Mouse (Mus musculus) embryonic stem cell, embryonic (primary cell): ENCODE data around the gene Wbp1.

Source experiments
- CTCF ChIA-PET, 4 experiments: fragments of 300-600 bp in 2 of 4; fragments of 350-600 bp in 2 of 4; sonication (Branson Sonifier 250); formaldehyde crosslinking; loops; one replicate each; lab custom pipeline; 2022; ENCODE audit warnings: inconsistent platforms in 2 of 4; lab: Charles Lee
- POLR2A ChIA-PET, 4 experiments: fragments of 300-600 bp in 2 of 4; fragments of 350-600 bp in 2 of 4; sonication (Branson Sonifier 250); formaldehyde crosslinking; loops; one replicate each; lab custom pipeline; 2022; ENCODE audit warnings: antibody characterized with exemption in 4 of 4, inconsistent platforms in 1 of 4; lab: Charles Lee

Gene Wbp1

GRCm38 (mm10) chr6:83120930-83121862 lies at the start of gene Wbp1:
Wbp1 (minus strand) TSS chr6:83121559.
- ChIA-PET POLR2A (interaction anchor here (0.5 to 8.8 kb wide), 87 partner anchors 9 to 626 kb away, joined by 3 to 75 read pairs (median 5); partner anchors contain the start of genes Rtkn (in 4 of the 4), 1700003E16Rik (in 3 of the 4), Ccdc142 (in 3 of the 4) and Gm42688 (in 3 of the 4)), CTCF (interaction anchor here (0.6 to 2.1 kb wide), 26 partner anchors 11 to 894 kb away, joined by 3 to 15 read pairs (median 5); partner anchors contain the start of genes Ccdc142 (in 3 of the 4), Gm42688 (in 3 of the 4), 1700003E16Rik (in 1 of the 4) and Dctn1 (in 1 of the 4))

DNA sequence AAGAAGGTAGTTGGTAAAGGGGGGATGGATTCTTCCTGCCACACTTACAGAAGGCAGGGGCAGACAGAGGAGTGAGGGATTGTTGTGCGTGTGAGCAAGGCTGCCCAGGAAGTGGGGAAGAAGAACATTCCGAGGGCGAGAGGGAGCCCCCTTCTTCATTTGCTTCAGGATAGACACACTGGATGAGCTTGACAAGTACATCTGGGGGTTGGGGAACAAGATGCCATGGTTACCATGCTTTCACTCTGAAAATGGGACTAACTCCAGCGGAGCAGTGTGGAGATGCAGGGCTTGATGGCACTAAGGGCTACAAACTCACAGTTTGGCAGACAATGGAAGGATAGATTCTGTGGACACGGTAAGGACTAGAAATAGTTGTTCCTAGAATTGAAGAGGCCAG lies 49.7 kb upstream of the Wbp1 start:
- ChIA-PET POLR2A (interaction anchor here in 2 of 4 experiments (1.0 to 1.6 kb wide), 7 partner anchors 10 to 155 kb away, joined by 3 to 7 read pairs (median 4); partner anchors contain the start of genes Ccdc142 (in 1 of the 2), Gm42688 (in 1 of the 2), Mob1a (in 1 of the 2) and Mthfd2 (in 1 of the 2)), CTCF (interaction anchor here in 2 of 4 experiments (1.0 to 1.6 kb wide), 4 partner anchors 9 to 175 kb away, joined by 3 to 6 read pairs (median 3); no protein-coding TSS in a partner anchor)

DNA sequence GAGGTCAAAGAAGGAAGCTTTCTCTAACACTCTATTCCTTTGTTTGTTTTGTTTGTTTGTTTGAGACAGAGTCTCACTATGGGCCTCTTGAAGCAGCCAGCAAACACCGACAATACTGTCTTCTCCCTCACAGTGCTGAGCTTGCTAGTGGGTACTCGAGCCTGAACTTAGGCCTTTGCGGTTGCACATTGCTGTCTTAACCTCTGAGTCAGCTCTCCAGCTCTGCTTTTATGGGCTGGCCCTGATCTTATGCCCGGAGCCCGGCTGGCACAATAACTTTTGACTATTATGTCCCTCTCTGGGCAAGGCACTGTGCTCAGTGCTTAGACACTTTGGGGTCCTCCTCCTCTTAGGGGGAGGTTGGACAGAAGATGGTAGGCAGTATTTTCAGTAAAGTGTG lies 48.5 kb upstream of the Wbp1 start:
- CTCF ChIA-PET, result interaction anchor here in 3 of 4 experiments (0.6 to 8.9 kb wide), 6 partner anchors 13 to 155 kb away, joined by 3 to 76 read pairs (median 4); partner anchors contain the start of genes 1700003E16Rik (in 1 of the 3) and Wdr54 (in 1 of the 3)
- POLR2A ChIA-PET, result interaction anchor here in 2 of 4 experiments (0.9 to 1.5 kb wide), 6 partner anchors 8 to 156 kb away, joined by 3 to 5 read pairs (median 4); partner anchors contain the start of genes 1700003E16Rik (in 1 of the 2), Mob1a (in 1 of the 2), Mthfd2 (in 1 of the 2) and Wdr54 (in 1 of the 2)

- POLR2A ChIA-PET, result interaction anchor here in 3 of 4 experiments (0.6 to 2.9 kb wide), 17 partner anchors 11 to 170 kb away, joined by 3 to 12 read pairs (median 3); partner anchors contain the start of genes Ccdc142 (in 1 of the 3), Gm42688 (in 1 of the 3), Mob1a (in 1 of the 3) and Mthfd2 (in 1 of the 3)
- CTCF ChIA-PET, result interaction anchor here in 3 of 4 experiments (0.6 to 8.9 kb wide), 45 partner anchors 10 to 464 kb away, joined by 3 to 80 read pairs (median 4); partner anchors contain the start of genes Ccdc142 (in 3 of the 3), Gm42688 (in 3 of the 3), 1700003E16Rik (in 1 of the 3) and Aup1 (in 1 of the 3)
Measured at GRCm38 (mm10) chr6:83166243-83166630, 44.9 kb upstream of the Wbp1 start.

GRCm38 (mm10) chr6:83165607-83166242 lies 44.4 kb upstream of the Wbp1 start, which contains the start of gene Dctn1:
Dctn1 (plus strand) TSS chr6:83165920.
- CTCF ChIA-PET, result interaction anchor here in 3 of 4 experiments (0.6 to 8.9 kb wide), 50 partner anchors 10 to 463 kb away, joined by 3 to 80 read pairs (median 4); partner anchors contain the start of genes Ccdc142 (in 3 of the 3), Gm42688 (in 3 of the 3), 1700003E16Rik (in 2 of the 3) and Wdr54 (in 2 of the 3)
- POLR2A ChIA-PET, result interaction anchor here in 3 of 4 experiments (0.6 to 2.9 kb wide), 20 partner anchors 9 to 169 kb away, joined by 3 to 12 read pairs (median 3); partner anchors contain the start of genes 1700003E16Rik (in 1 of the 3), Ccdc142 (in 1 of the 3), Gm42688 (in 1 of the 3) and Mob1a (in 1 of the 3)

DNA sequence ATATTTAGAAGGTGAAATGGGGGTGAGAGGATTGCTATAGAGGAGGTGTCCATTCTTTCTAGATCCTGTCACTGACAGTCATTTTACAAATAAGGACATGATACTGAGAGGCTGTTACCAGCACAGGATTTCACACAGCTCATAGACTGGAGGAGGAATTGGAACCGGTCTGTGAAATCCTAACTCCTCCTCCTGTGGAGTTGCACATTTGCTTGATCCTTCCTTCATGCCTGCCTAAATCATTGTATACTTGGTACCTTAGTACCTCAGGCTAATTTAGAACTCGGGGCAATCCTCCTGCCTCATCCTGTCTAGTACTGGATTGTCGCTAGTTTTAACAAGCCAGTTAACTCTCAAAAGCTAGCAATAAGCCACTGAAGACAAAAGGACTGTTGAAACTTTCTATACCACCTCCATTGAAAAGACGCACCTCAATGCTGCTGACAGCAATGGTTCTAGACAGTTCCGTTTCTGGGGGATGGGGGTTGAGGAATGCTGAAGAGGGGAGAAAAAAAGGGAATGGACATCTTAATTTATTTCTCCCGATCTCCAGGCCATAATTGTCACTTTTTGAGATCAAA lies 43.8 kb upstream of the Wbp1 start:
- ChIA-PET CTCF (interaction anchor here in 3 of 4 experiments (0.6 to 8.9 kb wide), 42 partner anchors 9 to 344 kb away, joined by 3 to 80 read pairs (median 4); partner anchors contain the start of genes Ccdc142 (in 3 of the 3), Gm42688 (in 3 of the 3), 1700003E16Rik (in 1 of the 3) and Aup1 (in 1 of the 3)), POLR2A (interaction anchor here in 3 of 4 experiments (0.6 to 1.9 kb wide), 16 partner anchors 9 to 169 kb away, joined by 3 to 9 read pairs (median 3); partner anchors contain the start of genes 1700003E16Rik (in 1 of the 3), Ccdc142 (in 1 of the 3), Gm42688 (in 1 of the 3) and Mob1a (in 1 of the 3))

DNA sequence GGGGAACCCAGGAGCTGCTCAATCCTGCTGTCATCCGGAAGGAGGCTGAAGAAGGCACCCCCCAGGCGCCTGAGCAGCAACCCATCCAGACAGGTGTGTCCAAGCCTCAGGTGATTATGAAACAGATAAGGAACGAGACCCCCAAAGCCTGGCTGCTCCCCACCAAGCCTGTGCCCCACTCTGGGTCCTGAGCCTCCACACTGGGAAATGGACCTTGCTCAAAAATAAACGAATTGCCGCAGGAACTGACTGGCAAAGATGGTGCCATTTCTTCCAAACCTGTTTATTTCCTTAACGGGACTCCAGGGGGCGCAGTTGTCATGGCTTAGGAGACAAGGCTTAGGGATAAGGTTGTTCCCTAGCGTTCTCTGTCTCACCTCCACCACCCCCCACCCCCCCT lies 41.3 kb upstream of the Wbp1 start:
- ChIA-PET POLR2A (interaction anchor here in 3 of 4 experiments (0.6 to 2.3 kb wide), 32 partner anchors 10 to 713 kb away, joined by 3 to 9 read pairs (median 4); partner anchors contain the start of genes Wbp1 (in 3 of the 3), Mob1a (in 1 of the 3), Mthfd2 (in 1 of the 3) and Pcgf1 (in 1 of the 3)), CTCF (interaction anchor here (0.6 to 8.9 kb wide), 43 partner anchors 9 to 334 kb away, joined by 3 to 80 read pairs (median 5); partner anchors contain the start of genes Rtkn (in 2 of the 4), Wbp1 (in 2 of the 4), Aup1 (in 1 of the 4) and Ccdc142 (in 1 of the 4))

DNA sequence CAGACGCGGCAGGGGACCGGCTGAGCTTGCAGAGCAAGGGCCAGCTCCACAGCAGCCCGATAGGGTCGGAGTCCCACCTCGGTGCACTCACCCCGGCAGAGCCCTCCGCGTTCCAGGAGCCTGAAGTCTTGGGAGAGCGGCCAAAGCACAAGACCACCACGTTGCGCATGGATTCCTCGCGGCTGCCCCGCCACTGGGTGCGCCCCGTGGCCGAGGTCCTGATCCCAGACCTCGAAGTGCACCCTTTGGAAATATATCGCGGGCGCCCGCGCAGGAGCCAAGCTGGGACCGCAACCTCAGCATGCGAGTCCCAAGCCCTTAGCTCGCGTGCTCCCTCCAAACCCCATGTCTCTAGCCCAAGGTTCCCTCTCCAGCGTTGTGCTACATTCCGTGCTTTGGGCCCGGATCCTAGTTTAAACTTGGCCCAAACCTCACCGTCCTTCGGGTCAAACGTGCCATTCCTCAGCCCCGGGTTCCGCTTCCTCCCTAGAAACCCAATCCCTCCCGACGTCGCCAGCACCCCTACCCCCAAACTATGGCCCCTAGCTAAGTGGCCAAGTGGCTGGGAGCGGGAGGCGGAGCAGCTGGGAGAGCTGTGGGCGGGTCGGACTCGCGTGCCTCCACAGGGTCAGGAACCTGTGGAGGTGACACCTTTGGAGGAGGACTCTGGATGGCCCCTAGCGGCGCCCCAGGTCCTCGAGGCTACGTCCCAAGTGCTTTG lies 40.7 kb upstream of the Wbp1 start:
- POLR2A ChIA-PET, result interaction anchor here in 3 of 4 experiments (0.6 to 2.3 kb wide), 35 partner anchors 8 to 712 kb away, joined by 3 to 9 read pairs (median 4); partner anchors contain the start of genes Wbp1 (in 3 of the 3), Rtkn (in 2 of the 3), Mob1a (in 1 of the 3) and Mthfd2 (in 1 of the 3)

GRCm38 (mm10) chr6:83161442-83161841 lies 40.1 kb upstream of the Wbp1 start:
- ChIA-PET POLR2A (interaction anchor here in 3 of 4 experiments (0.8 to 2.3 kb wide), 20 partner anchors 8 to 164 kb away, joined by 3 to 8 read pairs (median 5); partner anchors contain the start of genes Rtkn (in 2 of the 3), Mob1a (in 1 of the 3), Mthfd2 (in 1 of the 3) and Wbp1 (in 1 of the 3)), CTCF (interaction anchor here in 3 of 4 experiments (0.9 to 8.9 kb wide), 25 partner anchors 8 to 244 kb away, joined by 3 to 80 read pairs (median 5); partner anchors contain the start of genes Aup1 (in 1 of the 3), Ccdc142 (in 1 of the 3), Gm42688 (in 1 of the 3) and Rtkn (in 1 of the 3))

More for the DNA sequence above, 40.7 kb upstream of the Wbp1 start:
- CTCF ChIA-PET, result interaction anchor here (0.6 to 8.9 kb wide), 44 partner anchors 8 to 410 kb away, joined by 3 to 80 read pairs (median 4); partner anchors contain the start of genes Wbp1 (in 3 of the 4), Rtkn (in 2 of the 4), Aup1 (in 1 of the 4) and Ccdc142 (in 1 of the 4)

GRCm38 (mm10) chr6:83159456-83159855 lies 38.1 kb upstream of the Wbp1 start:
- CTCF ChIA-PET, result interaction anchor here (0.6 to 2.1 kb wide), 25 partner anchors 9 to 965 kb away, joined by 3 to 11 read pairs (median 3); partner anchors contain the start of gene Wbp1 (in 1 of the 4)
- POLR2A ChIA-PET, result interaction anchor here in 3 of 4 experiments (0.6 to 2.7 kb wide), 9 partner anchors 14 to 532 kb away, joined by 3 to 6 read pairs (median 3); partner anchors contain the start of gene Wbp1 (in 1 of the 3)

DNA sequence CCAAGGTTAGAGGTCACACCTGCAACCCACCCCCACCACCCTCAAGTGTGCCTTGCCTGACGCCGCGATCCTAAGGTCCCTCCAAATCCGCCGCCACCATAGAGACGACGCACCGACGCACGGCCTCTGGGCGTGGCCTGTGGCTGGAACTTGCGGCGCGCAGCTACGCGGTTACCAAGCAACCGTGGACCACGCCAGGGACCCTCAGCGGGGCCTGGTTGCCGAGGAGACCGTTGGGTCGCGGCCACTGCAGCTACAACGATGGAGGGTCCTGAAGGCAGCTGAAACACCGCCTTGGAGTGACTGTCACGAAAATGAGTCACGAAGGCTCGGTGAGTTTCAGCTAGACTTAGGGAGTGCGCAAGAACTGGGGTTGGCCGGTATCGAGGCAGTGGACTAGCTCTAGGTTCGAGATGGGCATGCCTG lies 34.9 kb upstream of the Wbp1 start, which contains the start of the genes Wdr54 and 1700003E16Rik:
Gene Wdr54 (minus strand): TSS at position 139 of the 426 bp plus-strand sequence.
Gene 1700003E16Rik (plus strand): TSS at position 146 of the 426 bp plus-strand sequence.
- ChIA-PET POLR2A (interaction anchor here (0.5 to 2.8 kb wide), 31 partner anchors 9 to 342 kb away, joined by 3 to 24 read pairs (median 4); partner anchors contain the start of genes Ccdc142 (in 3 of the 4), Gm42688 (in 3 of the 4), Wbp1 (in 3 of the 4) and Aup1 (in 1 of the 4)), CTCF (interaction anchor here (0.6 to 1.5 kb wide), 19 partner anchors 9 to 161 kb away, joined by 3 to 9 read pairs (median 3); partner anchors contain the start of genes Ccdc142 (in 1 of the 4), Dctn1 (in 1 of the 4), Gm42688 (in 1 of the 4) and Wbp1 (in 1 of the 4))

DNA sequence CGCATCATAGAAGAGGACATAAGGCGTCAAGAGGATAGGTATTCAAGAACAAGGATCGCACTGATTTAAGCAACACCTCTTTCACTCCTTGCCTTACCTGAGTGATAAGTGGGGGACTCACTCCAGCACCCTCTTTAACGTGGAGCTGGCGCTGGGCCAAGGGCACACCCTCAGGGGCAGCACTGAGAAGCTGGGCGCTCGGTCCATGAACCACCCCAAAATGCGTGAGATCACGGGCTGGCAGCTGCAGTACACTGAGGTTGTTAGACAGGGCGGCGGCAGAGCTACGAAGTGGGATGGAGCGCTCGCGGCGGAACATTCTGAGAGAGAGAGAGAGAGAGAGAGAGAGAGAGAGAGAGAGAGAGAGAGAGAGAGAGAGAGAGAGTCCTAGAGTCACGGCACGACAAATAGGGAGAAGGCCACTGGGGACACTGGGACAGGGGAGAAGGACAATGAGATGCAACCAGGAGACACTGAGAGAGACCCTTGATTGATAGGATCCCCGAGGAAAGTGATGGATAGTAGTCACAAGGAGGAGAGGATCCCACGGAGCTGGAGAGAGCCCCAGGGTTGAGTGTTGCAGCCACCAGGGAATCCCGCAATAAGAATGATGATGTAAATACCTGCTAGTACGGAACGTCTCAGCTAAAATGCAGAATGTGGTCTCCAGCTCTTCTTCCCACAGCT lies 34.3 kb upstream of the Wbp1 start:
- POLR2A ChIA-PET, result interaction anchor here (0.7 to 2.8 kb wide), 30 partner anchors 10 to 341 kb away, joined by 3 to 24 read pairs (median 4); partner anchors contain the start of genes Ccdc142 (in 3 of the 4), Gm42688 (in 3 of the 4), Wbp1 (in 2 of the 4) and Aup1 (in 1 of the 4)
- CTCF ChIA-PET, result interaction anchor here in 3 of 4 experiments (0.6 to 1.5 kb wide), 21 partner anchors 9 to 649 kb away, joined by 3 to 9 read pairs (median 3); partner anchors contain the start of genes Ccdc142 (in 1 of the 3), Dctn1 (in 1 of the 3), Gm42688 (in 1 of the 3) and Wbp1 (in 1 of the 3)

DNA sequence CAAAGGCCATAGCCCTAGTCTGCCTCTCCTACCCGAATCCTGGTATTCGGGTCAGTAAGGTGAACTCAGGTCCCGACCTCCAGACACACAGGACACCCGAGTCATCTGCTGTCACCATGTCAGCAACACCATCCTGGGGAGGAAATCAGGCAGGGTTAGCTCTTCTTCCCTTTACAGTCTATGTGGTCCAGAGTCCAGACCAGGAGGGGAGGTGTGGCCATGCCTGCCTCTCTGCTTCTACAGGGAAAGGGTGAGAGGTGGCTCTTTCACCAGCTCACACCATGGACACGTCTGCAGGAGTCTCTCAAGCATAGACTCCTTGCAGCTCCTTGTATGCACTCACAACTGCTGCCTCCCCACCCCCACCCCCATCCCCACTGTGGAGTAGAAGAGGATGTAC lies 32.1 kb upstream of the Wbp1 start:
- POLR2A ChIA-PET, result interaction anchor here in 2 of 4 experiments (1.0 to 2.4 kb wide), 6 partner anchors 9 to 39 kb away, joined by 4 to 13 read pairs (median 5); partner anchors contain the start of gene Wbp1 (in 1 of the 2)

More for the DNA sequence above, 32.1 kb upstream of the Wbp1 start:
- CTCF ChIA-PET, result interaction anchor here in 3 of 4 experiments (0.5 to 1.0 kb wide), 5 partner anchors 9 to 1318 kb away, joined by 3 to 10 read pairs (median 4); partner anchors contain the start of gene Dctn1 (in 1 of the 3)
